Mouse (Mus musculus) embryonic facial prominence, embryonic 11.5 days (tissue): ENCODE measurements at regions not wholly inside any gene's neighbourhood (a gene's known extent, or its start where the extent isn't known, plus 50 kb on each side); places are given as distances from the start of the nearest gene placed in this dataset.
A peak's percentile ranks its signal among the peaks of the same experiment; 100 is the strongest.

Source experiments
- ATAC-seq: fragments of 200-750 bp; cut with Nextera tagmentation; replicated peaks from 2 replicates; pipeline ENCODE4 v1.8.0; 2017; ENCODE audit warnings: low read depth; ENCODE audit not compliant: insufficient number of reproducible peaks, low FRiP score, low TSS enrichment
- DNase-seq: peaks from one replicate; pipeline ENCODE4 v3.0.0-alpha.2; 2015; ENCODE audit warnings: low spot score
- H3K27ac ChIP-seq: fragments of 300-500 bp; sonication (generic); replicated peaks from 2 replicates; pipeline ENCODE4 v1.5.1; 2014; ENCODE audit warnings: mild to moderate bottlenecking, low read depth, low read length, control low read depth
- H3K27me3 ChIP-seq: fragments of 300-500 bp; sonication (generic); 2 replicates; pipeline ENCODE4 v1.6.1; 2014; ENCODE audit warnings: mild to moderate bottlenecking, low read length, moderate library complexity, mixed read lengths; ENCODE audit not compliant: control insufficient read depth, insufficient read depth
- H3K36me3 ChIP-seq: fragments of 300-500 bp; sonication (generic); replicated peaks from 2 replicates; pipeline ENCODE4 v1.6.1; 2014; ENCODE audit warnings: low read depth, mild to moderate bottlenecking, low read length, moderate library complexity, mixed read lengths; ENCODE audit not compliant: control insufficient read depth, insufficient read depth
- H3K4me1 ChIP-seq: fragments of 300-500 bp; sonication (generic); 2 replicates; pipeline ENCODE4 v1.6.1; 2014; ENCODE audit warnings: low read length, mixed read lengths; ENCODE audit not compliant: control insufficient read depth, insufficient read depth
- H3K4me2 ChIP-seq: fragments of 300-500 bp; sonication (generic); 2 replicates; pipeline ENCODE4 v1.6.1; 2014; ENCODE audit warnings: low read depth, mild to moderate bottlenecking, control low read depth, low read length, moderate library complexity
- H3K4me3 ChIP-seq: fragments of 300-500 bp; sonication (generic); 2 replicates; pipeline ENCODE4 v1.5.1; 2014; ENCODE audit warnings: low read depth, low read length, control low read depth
- H3K9ac ChIP-seq: fragments of 300-500 bp; sonication (generic); replicated peaks from 2 replicates; pipeline ENCODE4 v1.6.1; 2014; ENCODE audit warnings: mild to moderate bottlenecking, control low read depth, low read length
- H3K9me3 ChIP-seq: fragments of 300-500 bp; sonication (generic); replicated peaks from 2 replicates; pipeline ENCODE4 v1.6.1; 2016; ENCODE audit warnings: mild to moderate bottlenecking, low read length, inconsistent platforms, mixed read lengths; ENCODE audit not compliant: control insufficient read depth
- WGBS: fragments of 180-500 bp; shearing (Covaris S2); extraction: QIAGEN DNeasy Blood & Tissue Kit; methylation state at CpG from one replicate; pipeline ENCODE4 v1.1.7; 2014; 5-methylcytosine and 5-hydroxymethylcytosine counted together

- no peaks in the 10 kb centered on the region for H3K27me3 ChIP-seq
- no peak for ATAC-seq
- no peak overlapping the region for H3K4me2 ChIP-seq
- 80% methylated on average over 4 of the region's 4 CpGs for WGBS
- no peaks in the 10 kb centered on the region for H3K36me3 ChIP-seq
- no peaks in the 10 kb centered on the region for H3K9me3 ChIP-seq
- no peak overlapping the region for H3K9ac ChIP-seq
- no peak overlapping the region for H3K4me3 ChIP-seq
- H3K27ac ChIP-seq, result no peak overlapping the region
- H3K4me1 ChIP-seq, result no peaks in the 10 kb centered on the region
- no peak for DNase-seq
Observed at GRCm38 (mm10) chr14:71674564-71674963, 817.1 kb downstream of the Gm9195 start.

- no peak overlapping the region for H3K27ac ChIP-seq
- no peak for DNase-seq
Observed at GRCm38 (mm10) chr14:71673837-71674236, 817.8 kb downstream of the Gm9195 start.

GRCm38 (mm10) chr14:71672481-71672880, 819.2 kb downstream of the Gm9195 start:
- no peak overlapping the region for H3K27ac ChIP-seq
- ATAC-seq (no peak), DNase-seq (no peak)
- no peaks in the 10 kb centered on the region for H3K4me1 ChIP-seq
- no peak overlapping the region for H3K4me2 ChIP-seq
- H3K9ac ChIP-seq, result no peak overlapping the region
- 81% methylated on average over 1 of the region's 1 CpGs for WGBS
- no peaks in the 10 kb centered on the region for H3K27me3 ChIP-seq
- no peaks in the 10 kb centered on the region for H3K9me3 ChIP-seq
- H3K36me3 ChIP-seq, result no peaks in the 10 kb centered on the region
- no peak overlapping the region for H3K4me3 ChIP-seq

More at GRCm38 (mm10) chr14:71673837-71674236, 817.8 kb downstream of the Gm9195 start:
- Histone ChIP-seq H3K9ac (no peak overlapping the region), H3K36me3 (no peaks in the 10 kb centered on the region), H3K4me2 (no peak overlapping the region), H3K4me3 (no peak overlapping the region), H3K4me1 (no peaks in the 10 kb centered on the region), H3K27me3 (no peaks in the 10 kb centered on the region), H3K9me3 (no peaks in the 10 kb centered on the region)
- WGBS, result 93% methylated on average over 2 of the region's 2 CpGs
- ATAC-seq, result no peak

GRCm38 (mm10) chr14:71671994-71672393, 819.6 kb downstream of the Gm9195 start:
- Histone ChIP-seq H3K4me1 (no peaks in the 10 kb centered on the region), H3K27ac (no peak overlapping the region), H3K36me3 (no peaks in the 10 kb centered on the region), H3K4me2 (no peak overlapping the region), H3K9ac (no peak overlapping the region), H3K27me3 (no peaks in the 10 kb centered on the region), H3K4me3 (no peak overlapping the region), H3K9me3 (no peaks in the 10 kb centered on the region)
- DNase-seq (no peak), ATAC-seq (no peak)
- WGBS, result 72% methylated on average over 2 of the region's 2 CpGs

GRCm38 (mm10) chr14:71670435-71670834, 821.2 kb downstream of the Gm9195 start:
- 8% methylated on average over 1 of the region's 1 CpGs for WGBS
- peak; percentile 72 for ATAC-seq

GRCm38 (mm10) chr14:71666656-71667055, 825.0 kb downstream of the Gm9195 start:
- H3K9me3 ChIP-seq, result no peaks in the 10 kb centered on the region
- ATAC-seq, result no peak
- H3K27ac ChIP-seq, result no peak overlapping the region
- no peak overlapping the region for H3K9ac ChIP-seq
- H3K4me2 ChIP-seq, result no peak overlapping the region
- 84% methylated on average over 1 of the region's 1 CpGs for WGBS
- DNase-seq, result no peak
- H3K4me1 ChIP-seq, result no peaks in the 10 kb centered on the region
- H3K27me3 ChIP-seq, result no peaks in the 10 kb centered on the region
- H3K36me3 ChIP-seq, result no peaks in the 10 kb centered on the region
- H3K4me3 ChIP-seq, result no peak overlapping the region

More at GRCm38 (mm10) chr14:71670435-71670834, 821.2 kb downstream of the Gm9195 start:
- Histone ChIP-seq H3K4me1 (no peaks in the 10 kb centered on the region), H3K27ac (no peak overlapping the region), H3K9me3 (no peaks in the 10 kb centered on the region), H3K9ac (no peak overlapping the region), H3K27me3 (no peaks in the 10 kb centered on the region), H3K4me2 (no peak overlapping the region), H3K36me3 (no peaks in the 10 kb centered on the region), H3K4me3 (no peak overlapping the region)
- DNase-seq, result peak; percentile 73

- H3K4me2 ChIP-seq, result no peak overlapping the region
- H3K4me3 ChIP-seq, result no peak overlapping the region
- H3K9ac ChIP-seq, result no peak overlapping the region
- no peak overlapping the region for H3K27ac ChIP-seq
- no peak for ATAC-seq
- H3K9me3 ChIP-seq, result no peaks in the 10 kb centered on the region
- no peaks in the 10 kb centered on the region for H3K4me1 ChIP-seq
- no peaks in the 10 kb centered on the region for H3K36me3 ChIP-seq
- no peak for DNase-seq
- H3K27me3 ChIP-seq, result no peaks in the 10 kb centered on the region
- WGBS, result 43% methylated on average over 2 of the region's 2 CpGs
Observed at GRCm38 (mm10) chr14:71660166-71660565, 831.5 kb downstream of the Gm9195 start.

- Histone ChIP-seq H3K9ac (no peak overlapping the region), H3K4me1 (no peaks in the 10 kb centered on the region), H3K4me3 (no peak overlapping the region), H3K4me2 (no peak overlapping the region), H3K9me3 (no peaks in the 10 kb centered on the region), H3K27ac (no peak overlapping the region), H3K36me3 (no peaks in the 10 kb centered on the region), H3K27me3 (no peaks in the 10 kb centered on the region)
- 50% methylated on average over 3 of the region's 3 CpGs for WGBS
- DNase-seq (peak; percentile 78), ATAC-seq (no peak)
Observed at GRCm38 (mm10) chr14:71654785-71655627, 836.6 kb downstream of the Gm9195 start.
